Mouse (Mus musculus) limb, embryonic 14.5 days (tissue): ENCODE data around the gene 4430402I18Rik. TPM values are rescaled to one million over a fixed set of nuclear protein-coding genes. Genes with fewer than 3 reads are reported as not detected.

Experiments
- ATAC-seq: fragments of 200-750 bp; cut with Nextera tagmentation; 2 replicates; pipeline ENCODE4 v1.8.0; 2017; ENCODE audit warnings: low read depth, moderate number of reproducible peaks, moderate TSS enrichment; ENCODE audit not compliant: low FRiP score
- DNase-seq: peaks from one replicate; pipeline ENCODE4 v3.0.0-alpha.2; 2015; ENCODE audit warnings: low spot score
- H3K27ac ChIP-seq: fragments of 300-500 bp; sonication (generic); replicated peaks from 2 replicates; pipeline ENCODE4 v1.5.1; 2014; ENCODE audit warnings: low read depth, mild to moderate bottlenecking, low read length, moderate library complexity, mixed read lengths
- H3K27me3 ChIP-seq: fragments of 300-500 bp; sonication (generic); 2 replicates; pipeline ENCODE4 v1.6.1; 2014; ENCODE audit warnings: low read length, mixed read lengths; ENCODE audit not compliant: control insufficient read depth, insufficient read depth
- H3K36me3 ChIP-seq: fragments of 300-500 bp; sonication (generic); 2 replicates; pipeline ENCODE4 v1.6.1; 2014; ENCODE audit warnings: mild to moderate bottlenecking, low read length, moderate library complexity, mixed read lengths; ENCODE audit not compliant: control insufficient read depth, insufficient read depth
- H3K4me1 ChIP-seq: fragments of 300-500 bp; sonication (generic); 2 replicates; pipeline ENCODE4 v1.6.1; 2014; ENCODE audit warnings: antibody characterized with exemption, low read length, mixed read lengths; ENCODE audit not compliant: control insufficient read depth, insufficient read depth
- H3K4me2 ChIP-seq: fragments of 300-500 bp; sonication (generic); replicated peaks from 2 replicates; pipeline ENCODE4 v1.6.1; 2014; ENCODE audit warnings: low read depth, mild to moderate bottlenecking, low read length, moderate library complexity; ENCODE audit not compliant: severe bottlenecking
- H3K4me3 ChIP-seq: fragments of 300-500 bp; sonication (generic); replicated peaks from 2 replicates; pipeline ENCODE4 v1.5.1; 2014; ENCODE audit warnings: low read length
- H3K9ac ChIP-seq: fragments of 300-500 bp; sonication (generic); 2 replicates; pipeline ENCODE4 v1.6.1; 2014; ENCODE audit warnings: mild to moderate bottlenecking, low read depth, low read length, moderate library complexity; ENCODE audit not compliant: severe bottlenecking
- H3K9me3 ChIP-seq: fragments of 300-500 bp; sonication (generic); 2 replicates; pipeline ENCODE4 v1.6.1; 2016; ENCODE audit warnings: low read length; ENCODE audit not compliant: control insufficient read depth
- POLR2A ChIP-seq: fragments of 200-500 bp; IDR thresholded peaks from 2 replicates; pipeline ENCODE4 v1.8.0; 2012; ENCODE audit warnings: inconsistent platforms, mild to moderate bottlenecking, moderate library complexity, borderline replicate concordance; ENCODE audit not compliant: insufficient read depth, insufficient read length; ENCODE audit errors: extremely low read depth
- WGBS: fragments of 180-500 bp; shearing (Covaris S2); extraction: QIAGEN DNeasy Blood & Tissue Kit; methylation state at CpG from one replicate; pipeline ENCODE4 v1.1.7; 2014; 5-methylcytosine and 5-hydroxymethylcytosine counted together
- polyA plus RNA-seq, 2 experiments: library from polyadenylated mRNA; depleted of rRNA in 1 of 2; stranded (reverse) in 1 of 2; unstranded in 1 of 2; fragments of >200 nt; fragmentation: Nextera tagmentation in 1 of 2; extraction: Ambion mirVana in 1 of 2; gene quantifications; 2 replicates each; pipeline versions ENCODE4 v1.2.1 to v1.2.3; 2012 to 2014

4430402I18Rik gene
- polyA plus RNA-seq, 2 experiments = 1.0 to 1.5 TPM

- ATAC-seq (no peak), DNase-seq (no peak)
- no peak for TF ChIP-seq POLR2A
- peak overlapping the region; percentile 96 for H3K4me3 ChIP-seq
- peak overlapping the region; percentile 81; the same call in 1 of the 2 replicates for H3K27ac ChIP-seq
- peak overlapping the region; percentile 51 for H3K4me2 ChIP-seq
- 61% methylated on average over 8 of the region's 8 CpGs for WGBS
- no peaks in the 10 kb centered on the region for H3K27me3 ChIP-seq
- H3K4me1 ChIP-seq = 0 out of 2 replicates have a peak, but pooled peaks cover 5% of the 10 kb centered on the region
- H3K36me3 ChIP-seq = peaks cover 13% of the 10 kb centered on the region
- H3K9ac ChIP-seq = peak overlapping the region; percentile 86
- no peaks in the 10 kb centered on the region for H3K9me3 ChIP-seq
These were observed 21.9 kb upstream of the 4430402I18Rik start for GRCm38 (mm10) chr19:28989515-28989914.

DNA sequence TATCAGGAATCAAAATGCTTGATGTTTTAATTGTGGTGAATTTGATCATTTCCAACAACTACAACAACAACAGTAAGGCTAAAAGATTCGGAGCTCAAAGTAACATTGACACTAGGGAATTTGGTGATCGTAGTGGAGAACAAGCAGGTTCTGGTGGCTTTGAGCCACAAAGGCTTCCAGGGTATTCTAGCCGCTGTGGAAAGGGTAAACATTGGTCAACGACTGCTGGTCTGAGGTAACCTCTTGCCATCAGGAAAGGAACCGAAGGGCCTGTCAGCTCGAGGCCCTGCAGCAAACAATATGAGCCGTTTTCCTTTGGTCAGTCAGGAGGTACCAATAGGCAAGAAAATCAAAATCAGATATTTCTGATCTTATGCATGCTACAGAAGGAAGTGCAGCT, 15.0 kb upstream of the 4430402I18Rik start:
- Histone ChIP-seq H3K4me3 (no peak overlapping the region), H3K4me2 (no peak overlapping the region), H3K27me3 (no peaks in the 10 kb centered on the region), H3K36me3 (no peaks in the 10 kb centered on the region), H3K9me3 (no peaks in the 10 kb centered on the region), H3K27ac (no peak overlapping the region), H3K9ac (no peak overlapping the region), H3K4me1 (no peaks in the 10 kb centered on the region)
- DNase-seq = no peak
- no peak for ATAC-seq
- TF ChIP-seq POLR2A = no peak
- 73% methylated on average over 7 of the region's 7 CpGs for WGBS

DNA sequence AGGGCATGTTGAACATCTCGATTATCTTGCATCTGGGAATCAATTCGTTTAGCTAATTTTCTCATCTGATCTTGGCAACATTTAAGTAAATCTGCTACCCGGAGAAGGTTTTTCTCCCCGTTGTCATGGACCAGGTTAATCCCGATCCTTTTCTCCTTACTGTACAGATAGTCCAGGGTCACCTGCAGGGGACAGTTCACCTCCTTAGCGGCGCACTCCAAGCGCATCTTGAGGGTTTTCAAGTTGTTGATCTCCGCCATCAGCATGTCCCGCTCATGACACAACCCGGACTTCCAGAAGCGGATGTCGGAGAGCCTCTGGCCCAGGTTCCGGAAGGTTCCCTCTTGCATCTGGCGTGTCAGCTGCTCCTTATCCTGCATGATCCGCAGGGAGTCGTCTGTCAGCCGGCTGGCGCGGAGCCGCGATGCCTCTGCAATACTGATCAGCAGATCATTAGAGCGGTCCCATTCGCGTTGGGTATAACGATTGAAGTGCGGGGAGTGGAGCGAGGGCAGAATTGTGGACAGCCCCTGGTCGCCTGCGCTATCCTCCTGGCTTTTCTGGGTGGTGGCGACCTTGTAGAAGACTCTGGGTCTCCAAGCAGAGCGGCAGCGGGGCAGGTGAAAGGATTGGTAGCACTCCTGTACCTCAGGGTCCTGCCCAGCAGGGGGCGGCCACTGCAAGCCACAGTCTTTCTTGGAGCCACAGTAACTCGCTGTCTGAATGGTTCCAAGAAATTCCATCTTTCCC, 7.4 kb upstream of the 4430402I18Rik start:
- Histone ChIP-seq H3K9me3 (no peaks in the 10 kb centered on the region), H3K36me3 (no peaks in the 10 kb centered on the region), H3K27ac (no peak overlapping the region), H3K4me1 (no peaks in the 10 kb centered on the region), H3K27me3 (peaks cover 8% of the 10 kb centered on the region; the same call in 1 of the 2 replicates), H3K4me2 (peak overlapping the region; percentile 63), H3K4me3 (peak overlapping the region; percentile 33), H3K9ac (peak overlapping the region; percentile 41)
- ATAC-seq (peak; percentile 50; the same call in 1 of the 2 replicates), DNase-seq (peak; percentile 71)
- 19% methylated on average over 35 of the region's 35 CpGs for WGBS
- no peak for TF ChIP-seq POLR2A

DNA sequence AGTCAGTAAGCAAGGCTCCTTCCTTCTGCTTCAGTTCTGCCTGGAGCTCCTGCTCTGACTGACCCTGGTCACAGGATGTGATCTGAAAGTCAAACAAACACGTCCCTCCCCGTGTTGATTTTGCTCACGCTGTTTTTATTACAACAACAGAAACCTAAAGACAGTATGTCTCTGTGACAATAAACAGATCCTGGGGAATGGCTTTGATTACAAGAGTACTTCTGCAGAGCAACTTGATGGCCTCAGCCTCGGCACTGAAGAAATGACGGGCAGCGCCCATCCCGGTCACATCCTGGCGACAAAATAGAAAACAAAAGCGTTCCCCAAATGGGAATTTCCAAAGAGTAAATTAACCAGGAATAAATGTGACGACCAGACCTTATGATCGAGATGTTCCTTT, 2.7 kb upstream of the 4430402I18Rik start:
- H3K4me2 ChIP-seq = no peak overlapping the region
- no peaks in the 10 kb centered on the region for H3K9me3 ChIP-seq
- DNase-seq (no peak), ATAC-seq (no peak)
- TF ChIP-seq POLR2A = no peak
- H3K4me1 ChIP-seq = no peaks in the 10 kb centered on the region
- H3K27ac ChIP-seq = no peak overlapping the region
- H3K27me3 ChIP-seq = peaks cover 8% of the 10 kb centered on the region; the same call in 1 of the 2 replicates
- no peaks in the 10 kb centered on the region for H3K36me3 ChIP-seq
- WGBS = 50% methylated on average over 11 of the region's 11 CpGs
- H3K4me3 ChIP-seq = no peak overlapping the region
- H3K9ac ChIP-seq = no peak overlapping the region

DNA sequence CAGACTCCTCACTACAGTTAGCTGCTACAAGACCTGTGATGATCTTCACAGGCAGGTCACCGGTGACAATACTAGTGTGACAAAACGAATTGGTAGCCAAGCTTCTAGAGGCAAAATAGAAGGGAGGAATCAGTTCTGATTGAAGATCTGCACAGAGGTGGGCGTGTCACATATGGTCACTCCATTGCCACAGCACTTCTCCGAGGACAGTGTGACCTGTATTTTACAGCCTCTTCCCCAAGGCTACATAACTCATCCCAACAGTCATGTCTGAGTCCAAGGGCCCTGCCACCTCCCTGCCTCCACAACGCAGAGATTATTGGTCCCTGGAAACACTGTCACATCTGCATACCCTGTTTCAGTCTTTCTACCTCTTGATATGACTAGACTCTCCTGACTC, 1.6 kb upstream of the 4430402I18Rik start:
- DNase-seq = no peak
- 84% methylated on average over 5 of the region's 5 CpGs for WGBS

More for the DNA sequence above, 1.6 kb upstream of the 4430402I18Rik start:
- peaks cover 5% of the 10 kb centered on the region for H3K4me1 ChIP-seq
- H3K4me3 ChIP-seq = no peak overlapping the region
- no peaks in the 10 kb centered on the region for H3K9me3 ChIP-seq
- H3K9ac ChIP-seq = no peak overlapping the region
- ATAC-seq = no peak
- no peak overlapping the region for H3K27ac ChIP-seq
- TF ChIP-seq POLR2A = no peak
- no peak overlapping the region for H3K4me2 ChIP-seq
- H3K36me3 ChIP-seq = no peaks in the 10 kb centered on the region
- H3K27me3 ChIP-seq = no peaks in the 10 kb centered on the region
